Mouse (Mus musculus): ENCODE data around the gene Cmtm3.

- TF ChIP-seq TAL1 (IDR thresholded peaks at IDR 0.05; ENCODE audit: low read length) (no peak), GATA1 (IDR thresholded peaks at IDR 0.05; ENCODE audit: low read length) (no peak)
These were observed 55.8 kb downstream of the Cmtm3 start for GRCm38 (mm10) chr8:104394801-104395702.
